Mouse (Mus musculus): ENCODE measurements around the gene Bdkrb2.

The Bdkrb2 gene

DNA sequence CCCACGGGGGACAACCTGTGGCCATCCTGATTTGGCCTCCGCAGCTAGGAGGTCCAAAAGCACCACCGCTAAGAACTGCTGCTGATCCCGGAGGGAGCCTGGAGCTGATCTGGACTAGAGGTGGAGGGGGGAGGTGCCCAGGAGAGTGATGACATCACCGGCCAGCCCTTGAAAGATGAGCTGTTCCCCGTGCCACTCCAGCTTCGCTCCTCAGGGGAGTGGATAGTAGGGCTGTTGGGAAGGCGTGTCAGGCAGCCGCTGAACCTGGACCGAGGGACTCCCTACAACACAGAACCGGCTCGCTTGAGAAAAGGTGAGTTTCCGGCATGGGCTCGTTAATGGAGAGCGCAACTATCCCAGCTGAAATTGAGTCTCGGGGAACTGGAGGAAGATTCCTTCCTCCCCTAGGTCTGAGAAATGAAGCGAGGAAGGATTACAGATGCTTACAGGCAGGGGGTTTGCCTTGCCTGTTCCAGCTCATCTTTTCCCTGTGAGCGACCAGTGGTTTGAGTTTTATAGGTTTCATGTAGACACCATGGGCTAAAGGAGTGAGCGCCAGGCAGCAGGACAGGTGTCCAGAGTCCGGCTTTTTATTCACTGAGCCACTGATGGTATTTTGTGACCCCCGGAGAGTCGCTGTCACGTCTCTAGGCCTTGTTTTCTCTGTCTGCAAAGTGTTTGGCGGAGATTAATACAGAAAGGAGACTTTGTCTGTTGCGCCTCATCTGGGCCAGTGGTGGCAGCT, at the start of gene Bdkrb2:
TSS of gene Bdkrb2 (plus strand) at position 291 of the 745 bp plus-strand sequence.
- no peak for DNase-seq (ENCODE audit: low read depth, low spot score)

DNA sequence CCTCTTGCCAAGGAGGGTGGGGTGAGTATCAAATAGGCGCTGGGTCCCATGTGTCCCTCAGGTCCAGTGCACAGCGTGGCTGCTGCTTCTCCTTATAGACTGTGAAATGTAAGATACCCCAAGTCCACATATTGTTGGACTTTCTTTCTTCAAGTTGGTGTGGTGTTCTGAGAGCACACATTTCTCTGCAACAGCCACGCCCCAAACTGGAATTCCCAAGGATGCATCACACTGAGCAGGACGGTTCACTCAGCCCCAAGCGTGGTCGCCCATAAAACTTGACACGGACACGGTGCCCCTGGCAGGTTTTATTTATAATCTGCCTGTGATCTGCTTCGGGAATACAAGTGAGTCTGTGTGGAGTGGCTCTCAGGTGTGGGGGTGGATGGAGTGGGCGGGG, 48.9 kb upstream of the Bdkrb2 start:
- no peak for DNase-seq (ENCODE audit: low read depth, low spot score)

DNA sequence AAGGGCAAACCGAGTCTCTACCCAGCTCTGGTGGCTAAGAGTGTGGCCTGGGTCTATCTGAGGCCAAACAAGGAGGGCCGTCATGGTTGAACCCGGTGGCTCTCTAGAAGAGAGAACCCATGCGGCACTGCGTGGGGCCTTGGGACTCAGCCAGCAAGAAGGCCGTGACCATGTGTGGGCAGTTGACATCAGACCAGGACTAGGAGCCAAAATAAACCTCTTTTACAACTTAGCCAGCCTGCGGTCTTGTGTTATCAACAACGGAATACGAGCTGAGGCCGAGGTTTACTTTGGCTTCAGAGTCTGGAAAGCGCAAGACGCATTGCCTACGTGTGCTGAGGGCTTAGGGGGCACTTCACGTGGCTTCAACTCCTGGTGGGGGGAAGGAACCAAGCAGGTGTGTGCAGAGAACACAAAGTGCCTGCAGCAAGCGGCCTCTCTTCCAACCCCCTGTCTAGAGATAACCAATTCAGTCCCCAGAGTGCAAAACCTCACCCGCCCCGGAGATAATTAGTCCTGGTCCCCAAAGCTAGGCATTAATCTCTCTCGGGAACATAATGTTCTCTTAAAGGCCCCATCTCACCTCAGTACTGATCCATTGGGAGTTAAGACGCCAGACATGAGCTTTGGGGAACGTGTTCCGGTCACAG, 45.9 kb upstream of the Bdkrb2 start:
- DNase-seq (ENCODE audit: low read depth, low spot score): no peak

DNA sequence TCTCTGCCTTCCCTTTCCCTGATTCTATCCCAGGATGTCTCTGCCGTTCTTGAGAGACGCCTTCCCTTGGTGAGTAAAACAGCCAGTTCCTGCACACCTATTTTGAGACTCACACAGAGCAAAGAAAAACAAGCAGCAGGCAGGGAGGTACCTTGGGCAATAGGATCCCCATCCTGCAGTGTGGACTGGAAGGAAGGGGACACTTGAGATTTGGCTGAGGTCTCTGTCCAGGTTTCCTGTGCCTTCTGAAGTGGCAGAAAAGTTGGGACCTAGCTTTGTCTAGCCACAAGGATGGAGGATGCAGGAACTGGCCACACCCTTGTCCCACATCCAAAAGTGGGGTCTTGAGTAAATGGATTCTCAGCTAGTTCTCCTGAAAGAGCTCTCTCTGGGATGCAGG, 43.2 kb upstream of the Bdkrb2 start:
- DNase-seq (ENCODE audit: low read depth, low spot score): no peak

DNA sequence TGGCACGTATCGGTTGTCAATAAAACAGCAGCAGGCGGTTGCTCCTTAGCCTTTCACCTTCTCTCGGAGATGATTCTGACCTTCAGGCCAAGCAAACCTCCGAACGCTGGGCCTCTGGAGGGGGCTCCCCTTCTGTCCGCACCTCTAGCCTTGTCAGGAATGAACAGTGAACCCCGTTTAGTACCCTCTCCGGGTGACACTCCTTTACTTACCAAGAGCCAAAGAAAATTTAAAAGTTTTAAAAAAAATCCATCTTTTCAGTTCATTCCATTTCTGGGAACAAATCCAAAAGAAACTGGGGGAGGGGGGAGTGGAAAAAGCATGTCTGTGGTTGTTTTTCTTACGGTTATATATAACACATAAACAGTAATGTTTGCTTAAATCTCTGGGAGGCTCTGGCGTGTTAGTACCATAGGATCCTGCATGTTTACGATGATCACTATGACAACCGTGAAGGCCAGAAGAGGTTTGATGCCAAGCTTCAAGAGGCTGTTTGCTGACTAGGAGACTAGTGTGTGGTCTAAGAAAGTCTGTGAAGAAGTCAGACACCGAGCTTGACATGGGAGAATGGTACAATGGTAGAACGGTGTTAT, 41.8 kb upstream of the Bdkrb2 start:
- peak; percentile 37 for DNase-seq (ENCODE audit: low read depth, low spot score)

DNA sequence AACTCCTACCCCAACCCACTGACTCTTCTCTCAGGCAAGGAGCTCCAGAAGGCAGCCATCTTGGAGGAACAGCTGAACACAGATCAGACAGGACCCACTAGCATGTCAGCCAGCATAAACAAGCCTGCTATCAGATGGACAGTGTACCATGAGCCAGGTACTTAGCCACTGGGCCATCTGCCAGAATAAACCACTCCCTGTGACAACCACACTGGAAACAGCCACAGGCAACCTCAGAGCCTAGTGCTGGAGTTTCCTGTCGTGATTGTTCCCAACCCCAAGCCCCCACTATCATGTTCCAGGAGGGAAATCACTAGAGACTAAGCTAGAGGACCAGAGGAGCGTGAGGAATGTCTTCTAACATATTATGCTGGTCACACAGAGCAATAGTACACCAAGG, 39.3 kb upstream of the Bdkrb2 start:
- no peak for DNase-seq (ENCODE audit: low read depth, low spot score)

DNA sequence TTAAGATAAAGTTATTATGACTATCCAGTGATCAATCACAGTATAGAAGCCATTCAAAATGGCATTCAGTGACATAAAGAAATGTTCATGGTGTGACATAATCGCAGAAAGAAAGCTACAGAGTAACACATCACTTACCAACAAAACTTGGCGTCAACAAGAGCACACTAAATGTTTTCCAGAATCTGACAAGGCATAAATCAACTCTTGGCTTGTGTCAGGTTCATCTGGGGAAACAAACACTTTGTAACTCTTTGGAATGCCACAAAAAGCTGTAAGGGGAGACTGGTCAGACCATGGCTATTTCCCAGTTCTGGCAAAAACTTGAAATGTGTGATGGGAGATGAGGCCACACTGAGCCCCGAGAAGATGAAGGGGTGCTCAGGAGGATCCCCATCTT, 36.8 kb upstream of the Bdkrb2 start:
- no peak for DNase-seq (ENCODE audit: low read depth, low spot score)

DNA sequence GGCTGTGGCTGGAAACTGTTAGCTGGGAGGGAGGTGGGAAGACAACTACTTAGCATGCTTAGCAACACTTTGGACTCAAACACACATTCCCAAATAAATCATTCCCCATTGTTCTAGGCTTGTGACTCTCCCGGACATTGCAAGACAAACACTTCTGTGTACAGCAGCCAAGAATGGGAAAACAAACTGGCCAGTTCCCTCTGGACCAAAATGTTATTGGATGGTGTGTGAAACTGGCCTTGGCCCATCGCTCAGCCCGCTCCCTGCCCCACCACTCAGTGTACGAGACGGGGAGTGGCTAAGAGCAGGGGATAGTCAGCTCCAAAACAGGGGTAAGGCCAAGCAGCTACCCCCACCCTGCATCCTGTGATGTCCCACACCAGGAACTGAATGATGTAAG, 36.2 kb upstream of the Bdkrb2 start:
- peak; percentile 39 for DNase-seq (ENCODE audit: low read depth, low spot score)

DNA sequence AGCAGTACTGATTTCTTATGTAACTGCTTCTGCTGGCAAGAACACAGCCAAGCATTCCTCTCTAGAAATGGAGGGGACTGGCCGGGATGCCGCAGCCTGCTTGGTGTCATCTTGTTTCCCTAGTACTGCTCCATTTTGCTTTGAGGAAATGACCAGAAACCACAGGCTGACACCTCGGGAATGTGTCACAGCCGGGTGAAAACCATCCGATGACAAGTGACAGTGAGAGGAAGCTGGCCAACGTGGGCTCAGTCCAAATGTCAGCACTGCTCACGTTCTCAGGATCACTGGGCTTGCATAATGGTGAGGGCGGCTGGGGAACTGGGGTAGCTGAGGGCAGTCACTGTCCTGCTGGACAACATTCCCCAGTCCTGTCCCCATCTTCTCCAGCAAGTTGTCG, 33.5 kb upstream of the Bdkrb2 start:
- no peak for DNase-seq (ENCODE audit: low read depth, low spot score)

DNA sequence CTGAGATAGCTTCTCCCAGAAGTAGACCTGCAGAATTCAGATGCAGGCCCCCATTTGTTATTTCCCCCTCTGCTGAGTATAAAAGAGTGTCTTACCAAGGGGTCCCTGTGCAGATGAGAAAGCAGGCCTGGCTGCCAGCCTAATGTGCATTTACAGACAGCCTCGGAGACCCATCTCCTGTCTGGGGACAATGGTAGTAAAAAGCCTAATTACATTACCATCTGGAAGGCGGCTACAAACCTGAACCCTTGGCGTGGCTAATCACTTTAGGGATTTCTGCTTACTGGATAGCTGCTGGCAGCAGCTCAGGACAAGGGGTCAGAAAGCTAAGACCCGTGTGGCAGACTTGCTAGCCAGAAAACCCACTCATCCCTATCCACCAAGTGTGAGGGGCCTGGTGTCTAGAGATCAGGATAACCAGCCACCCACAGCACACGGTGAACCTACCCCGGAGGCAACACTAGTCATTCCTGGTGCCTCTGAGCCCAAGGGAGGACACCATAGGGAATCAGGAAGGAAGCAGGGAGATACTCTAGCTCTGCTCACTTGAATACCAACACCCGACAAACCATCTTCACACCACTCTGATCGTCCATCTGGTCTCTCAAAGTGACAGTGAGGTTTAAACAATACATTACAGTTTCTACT, 31.2 kb upstream of the Bdkrb2 start:
- DNase-seq (ENCODE audit: low read depth, low spot score): no peak

DNA sequence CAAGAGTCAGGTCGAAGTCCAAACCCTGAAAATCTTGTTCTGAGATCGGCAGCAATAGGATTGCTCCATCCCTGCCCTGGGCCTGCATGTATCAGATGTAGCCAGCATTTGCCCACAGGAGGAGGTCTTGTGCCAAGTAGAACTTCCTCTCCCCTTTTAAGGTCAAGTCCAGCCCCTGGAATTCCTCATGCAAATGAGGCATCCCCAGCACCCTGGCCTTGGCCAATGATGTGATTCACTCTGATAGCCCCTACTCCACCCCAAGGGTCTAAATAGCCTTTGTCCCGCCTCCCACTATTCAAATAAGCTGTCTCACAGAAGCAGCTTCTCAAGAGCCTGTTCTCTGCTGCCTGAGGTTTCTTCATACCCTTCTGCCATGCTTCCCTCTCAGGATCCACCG, 28.2 kb upstream of the Bdkrb2 start:
- no peak for DNase-seq (ENCODE audit: low read depth, low spot score)

DNA sequence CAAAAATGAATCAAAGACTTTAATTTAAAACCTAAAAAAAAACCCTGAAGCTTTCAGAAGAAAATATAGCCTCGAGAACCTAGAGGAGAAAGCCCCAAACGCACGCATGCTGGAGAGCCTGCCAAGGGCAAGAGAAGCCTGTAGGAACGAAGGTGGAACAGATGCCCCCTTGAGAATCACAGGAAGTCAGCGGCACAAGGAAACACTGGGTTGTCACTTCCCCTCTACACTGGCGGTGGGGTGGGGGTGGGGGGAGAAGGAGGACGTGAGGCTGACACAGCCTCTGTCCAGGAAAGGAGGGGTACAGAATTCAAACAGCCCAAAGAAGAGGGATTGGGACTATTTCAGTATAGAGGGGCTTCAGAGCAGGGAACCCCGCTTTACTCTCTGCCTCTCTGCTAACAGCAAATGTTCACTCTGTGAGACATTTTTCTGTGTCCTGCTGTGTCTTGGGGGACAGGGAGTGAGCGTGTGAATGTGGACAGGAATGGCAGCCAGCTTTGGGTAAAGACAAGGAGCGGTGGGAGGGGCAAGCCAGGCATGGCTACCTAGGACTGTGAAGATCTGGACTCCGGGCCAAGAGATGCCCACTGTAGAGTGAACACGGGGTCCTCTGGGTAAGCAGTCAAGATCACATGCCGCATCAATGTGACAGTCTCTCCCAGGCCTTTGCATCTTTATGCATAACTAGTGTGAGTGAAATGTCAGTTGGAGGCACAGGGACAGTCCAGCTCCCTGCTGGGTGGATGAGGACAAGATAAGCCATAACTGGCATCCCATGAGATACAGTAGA, 26.9 kb upstream of the Bdkrb2 start:
- DNase-seq (ENCODE audit: low read depth, low spot score): no peak

DNA sequence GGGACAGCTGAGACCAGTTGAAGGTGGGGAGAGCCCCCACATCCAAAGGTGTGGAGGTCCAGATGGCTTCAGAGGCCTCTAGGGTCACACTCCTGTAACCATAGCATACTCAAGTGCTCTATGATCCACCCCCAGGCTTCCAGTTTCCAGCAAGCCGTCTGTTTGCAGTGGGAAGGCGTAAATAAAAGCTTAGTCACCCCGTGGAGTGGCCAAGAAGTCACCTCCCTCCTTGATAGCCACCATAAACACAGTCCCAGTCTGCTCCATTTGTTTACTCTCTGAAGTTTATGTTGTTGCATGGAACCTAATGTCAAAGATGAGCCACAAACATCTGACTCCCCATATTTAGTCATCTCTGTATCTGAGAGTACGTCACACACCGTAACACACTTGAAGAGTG, 25.9 kb upstream of the Bdkrb2 start:
- no peak for DNase-seq (ENCODE audit: low read depth, low spot score)

DNA sequence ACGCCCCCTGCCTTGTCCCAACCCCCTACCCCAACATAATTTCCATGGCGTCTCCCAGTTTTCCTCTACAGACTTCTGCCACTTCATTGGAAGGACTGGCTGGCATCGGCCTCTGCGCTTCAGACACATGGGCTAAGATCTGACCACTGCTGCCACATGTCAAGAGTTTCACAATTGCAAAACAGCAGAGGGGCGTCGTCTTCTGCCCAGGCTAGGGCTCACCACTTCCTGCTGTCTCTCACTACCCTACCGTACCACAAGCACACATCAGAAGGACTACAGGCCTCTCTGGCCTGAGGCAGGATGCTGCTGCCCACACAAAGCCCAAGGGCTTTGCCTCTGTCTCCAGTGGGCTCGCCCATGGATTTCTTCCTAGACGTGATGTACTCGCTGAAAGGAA, 23.4 kb upstream of the Bdkrb2 start:
- DNase-seq (ENCODE audit: low read depth, low spot score): no peak

DNA sequence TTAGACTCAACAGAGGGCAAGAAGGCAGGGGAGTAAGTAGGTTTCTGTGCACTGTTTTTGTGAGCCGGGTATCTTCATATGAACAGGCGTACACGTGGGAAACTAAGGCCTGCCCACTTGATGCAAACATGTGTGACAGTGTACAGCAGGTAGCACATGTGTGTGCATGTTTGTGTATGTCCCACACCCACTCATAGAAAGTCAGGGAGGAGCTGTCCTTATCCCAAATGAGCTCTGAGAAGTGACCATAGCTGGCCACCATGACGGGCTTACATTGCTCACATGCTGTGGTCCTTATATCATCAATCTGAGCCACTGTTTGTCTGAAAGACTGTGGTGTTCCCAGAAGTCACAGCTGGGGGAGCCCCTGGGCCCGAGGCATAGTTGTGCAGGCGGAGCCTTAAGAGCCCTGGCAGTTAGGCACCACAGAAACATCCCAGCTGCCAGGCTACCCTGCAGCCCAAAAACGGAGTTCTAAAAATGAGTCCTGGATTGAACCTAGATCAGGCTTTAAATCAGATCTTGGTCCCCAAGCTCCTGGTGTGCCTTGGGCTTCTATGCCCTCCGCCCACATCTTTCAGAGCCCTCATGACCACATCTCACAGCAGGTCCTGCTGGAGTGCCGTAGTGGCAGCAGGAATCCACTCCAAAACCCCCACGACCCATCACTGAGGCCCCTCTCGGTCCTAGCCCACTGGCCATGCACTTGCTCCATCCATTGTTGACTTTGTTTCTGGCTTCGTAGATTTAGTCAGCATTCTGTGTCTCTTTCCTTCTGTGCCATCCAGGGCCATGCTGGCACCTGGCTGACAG, 21.2 kb upstream of the Bdkrb2 start:
- DNase-seq (ENCODE audit: low read depth, low spot score): no peak

DNA sequence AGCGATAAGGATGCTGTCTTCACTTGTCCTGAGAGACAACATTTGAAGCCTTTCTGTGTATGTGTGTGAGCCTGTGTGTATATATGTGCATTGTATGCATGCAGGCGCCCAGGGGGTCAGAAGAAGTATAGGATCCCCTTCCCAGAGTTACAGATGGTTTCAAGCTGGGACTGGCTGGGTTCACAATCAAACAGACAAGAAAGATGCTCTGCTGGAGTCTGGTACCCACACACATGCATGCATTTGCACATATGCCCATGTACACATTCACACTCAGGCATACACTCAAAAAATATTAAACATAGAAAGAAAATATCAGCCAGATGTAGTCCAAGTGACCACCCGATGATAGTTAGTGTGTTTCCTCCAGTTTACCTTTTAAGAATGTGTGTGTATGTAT, 20.5 kb upstream of the Bdkrb2 start:
- no peak for DNase-seq (ENCODE audit: low read depth, low spot score)

DNA sequence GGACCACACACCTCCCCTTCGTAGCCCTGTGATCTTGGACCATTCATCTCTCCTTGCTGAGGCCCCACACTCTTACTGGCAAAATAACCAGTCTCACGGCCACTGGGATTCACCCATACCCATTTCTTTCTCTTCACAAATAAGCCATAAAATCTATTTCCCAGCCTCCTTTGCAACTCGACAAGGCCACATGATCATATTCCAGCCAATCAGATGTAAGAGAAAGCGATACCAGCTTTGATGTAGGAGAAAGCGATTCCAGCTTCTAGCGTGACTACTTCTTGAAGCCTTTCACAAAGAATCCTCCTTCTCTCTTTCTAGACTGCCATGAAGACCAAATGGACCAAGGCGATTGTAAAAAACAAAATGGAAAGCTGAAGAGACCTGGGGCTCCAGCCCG, 19.9 kb upstream of the Bdkrb2 start:
- DNase-seq (ENCODE audit: low read depth, low spot score): no peak

DNA sequence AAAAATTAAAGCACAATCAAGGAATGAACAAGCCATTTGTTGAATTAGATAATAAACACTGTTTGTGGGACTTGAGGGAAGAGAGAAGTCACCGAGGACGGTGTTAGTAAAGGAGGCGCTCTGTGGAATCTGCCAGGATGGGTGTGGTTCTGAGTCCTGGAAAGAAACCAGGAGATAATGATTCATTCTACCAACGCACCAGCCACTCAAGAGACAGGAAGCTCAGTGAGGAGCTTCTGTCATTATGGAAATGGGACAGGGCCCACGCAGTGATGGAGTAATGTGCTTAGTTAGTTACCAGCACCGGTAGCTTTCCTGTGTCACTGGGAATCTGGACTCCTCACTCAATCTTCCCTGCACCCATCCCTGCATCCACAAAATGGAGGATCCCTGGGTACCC, 19.3 kb upstream of the Bdkrb2 start:
- no peak for DNase-seq (ENCODE audit: low read depth, low spot score)

DNA sequence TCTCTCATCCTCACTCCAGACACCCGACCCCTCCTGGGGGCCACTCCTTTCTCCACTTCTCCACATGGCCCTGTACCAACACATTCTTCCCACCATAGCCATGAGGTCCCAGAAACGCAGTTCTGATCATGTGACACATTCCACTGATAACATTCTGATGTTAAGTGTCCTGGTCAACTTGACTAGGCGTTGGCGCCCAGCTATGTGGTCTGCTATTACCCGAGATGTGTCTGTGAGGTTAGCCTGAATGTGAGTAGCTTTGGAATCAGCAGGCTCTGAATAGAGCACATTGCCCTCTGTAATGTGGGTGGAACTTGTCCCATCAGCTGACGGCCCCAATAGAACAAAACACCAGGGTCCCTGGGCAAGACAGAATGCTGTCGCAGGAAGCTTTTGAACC, 18.2 kb upstream of the Bdkrb2 start:
- no peak for DNase-seq (ENCODE audit: low read depth, low spot score)

DNA sequence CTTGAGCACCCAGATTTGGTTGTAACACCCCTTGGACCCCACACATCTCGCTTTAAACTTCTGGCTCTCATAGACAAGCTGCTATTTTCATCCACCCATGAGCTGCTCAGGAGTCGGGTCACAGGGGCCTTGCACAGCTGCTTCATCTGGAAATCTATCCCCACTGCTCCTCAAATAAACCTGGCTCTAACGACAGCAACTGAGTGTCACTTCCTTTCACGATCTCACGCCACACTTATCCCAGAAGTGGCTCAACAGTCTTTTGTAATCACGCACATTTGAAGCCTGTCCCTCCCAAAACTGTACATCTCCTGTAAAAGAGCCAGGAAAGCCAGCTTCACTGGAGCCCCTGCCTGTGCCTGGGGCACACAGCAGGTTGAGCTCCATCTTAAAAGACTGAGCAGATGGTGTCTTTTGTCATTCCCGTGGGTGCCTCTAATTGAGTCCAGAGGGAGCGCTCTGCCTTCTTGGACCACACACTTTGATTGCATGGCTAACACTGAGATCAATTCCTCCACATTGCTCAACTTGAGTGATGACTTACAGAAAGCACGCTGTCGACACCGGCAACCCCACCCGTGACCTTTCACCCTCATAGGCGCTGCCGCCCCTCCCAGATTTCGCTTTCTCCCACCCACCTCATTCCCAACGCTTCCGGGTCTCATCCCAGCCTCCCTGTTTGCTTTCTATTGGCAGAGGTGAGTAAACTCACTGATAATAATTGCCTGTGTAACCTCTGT, 17.2 kb upstream of the Bdkrb2 start:
- DNase-seq (ENCODE audit: low read depth, low spot score): no peak
